Mouse (Mus musculus): ENCODE data around the gene Bach2.

DNA sequence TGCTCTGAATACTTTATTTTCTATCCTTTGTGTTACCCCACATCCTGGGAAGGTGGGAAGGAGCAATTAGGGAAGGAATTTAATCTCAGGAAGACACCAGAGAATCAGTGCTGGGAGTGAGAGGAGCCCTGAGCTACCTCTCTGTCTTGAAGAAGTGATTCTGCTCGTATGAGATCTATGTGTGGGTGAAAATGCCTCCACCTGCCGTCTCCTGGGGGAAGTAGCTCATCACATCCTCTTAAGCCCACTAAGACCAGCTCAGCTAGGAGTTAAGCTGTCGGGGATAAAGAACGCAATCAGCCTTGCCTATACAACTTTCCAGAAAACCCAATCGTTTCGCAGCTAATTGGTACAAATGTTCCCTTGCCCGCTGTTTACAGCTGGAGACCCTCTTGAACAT, 174.5 kb downstream of the Bach2 start:
- TF ChIP-seq CTCF (IDR thresholded peaks at IDR 0.05; ENCODE audit: control insufficient read depth, insufficient read depth, low read length) (0 out of 2 replicates have a peak, but pooled peaks have one; percentile 20), POLR2A (IDR thresholded peaks at IDR 0.05; ENCODE audit: borderline replicate concordance, control insufficient read depth, low read depth, low read length) (no peak)
